Mouse (Mus musculus) adrenal gland, postnatal 10 days (tissue): Measurements from ENCODE around the gene Zbtb3. TPM values are rescaled to one million over a fixed set of nuclear protein-coding genes. Genes with fewer than 3 reads are reported as not detected.
A peak's percentile ranks its signal among the peaks of the same experiment; 100 is the strongest.
"Not testable (repeated sequence)": the region's sequence is repeated elsewhere in the genome, so short reads cannot be mapped to it uniquely, and the experiment has no call there.

Experiments used
- DNase-seq: peaks from one replicate; pipeline ENCODE4 v3.0.0; 2021; ENCODE audit warnings: mixed read lengths
- total RNA-seq, 2 experiments: library from RNA; stranded (reverse); gene quantifications; 2 replicates each; pipeline ENCODE4 v1.2.3; 2021

Zbtb3 gene
- total RNA-seq, 2 experiments from 2014 or later, result 2.0 to 2.3 TPM

DNA sequence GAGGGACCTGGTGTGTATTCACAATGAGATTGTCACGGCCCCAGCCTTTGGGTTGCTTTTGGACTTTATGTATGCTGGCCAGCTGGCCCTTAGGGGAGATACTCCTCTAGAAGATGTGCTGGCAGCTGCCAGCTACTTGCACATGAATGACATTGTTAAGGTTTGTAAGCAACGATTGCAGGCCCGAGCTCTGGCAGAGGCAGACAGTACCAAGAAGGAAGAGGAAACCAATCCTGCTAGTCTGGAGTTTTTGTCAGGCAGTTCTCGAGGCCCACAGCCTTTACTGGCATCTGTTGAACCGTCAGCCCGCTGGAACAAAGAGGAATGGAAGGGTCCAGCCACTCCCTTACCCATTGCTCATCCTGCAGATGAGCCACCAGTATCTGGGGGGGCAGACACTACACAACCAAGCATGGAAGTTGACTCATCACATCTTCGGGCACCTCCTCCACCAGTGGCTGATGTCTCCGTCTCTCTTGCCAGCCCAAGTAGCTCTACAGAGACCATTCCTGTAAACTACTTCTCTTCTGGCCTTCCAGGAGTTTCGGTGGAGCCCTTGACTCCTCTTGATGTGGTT, 937 bp downstream of the Zbtb3 start:
- no peak for DNase-seq

DNA sequence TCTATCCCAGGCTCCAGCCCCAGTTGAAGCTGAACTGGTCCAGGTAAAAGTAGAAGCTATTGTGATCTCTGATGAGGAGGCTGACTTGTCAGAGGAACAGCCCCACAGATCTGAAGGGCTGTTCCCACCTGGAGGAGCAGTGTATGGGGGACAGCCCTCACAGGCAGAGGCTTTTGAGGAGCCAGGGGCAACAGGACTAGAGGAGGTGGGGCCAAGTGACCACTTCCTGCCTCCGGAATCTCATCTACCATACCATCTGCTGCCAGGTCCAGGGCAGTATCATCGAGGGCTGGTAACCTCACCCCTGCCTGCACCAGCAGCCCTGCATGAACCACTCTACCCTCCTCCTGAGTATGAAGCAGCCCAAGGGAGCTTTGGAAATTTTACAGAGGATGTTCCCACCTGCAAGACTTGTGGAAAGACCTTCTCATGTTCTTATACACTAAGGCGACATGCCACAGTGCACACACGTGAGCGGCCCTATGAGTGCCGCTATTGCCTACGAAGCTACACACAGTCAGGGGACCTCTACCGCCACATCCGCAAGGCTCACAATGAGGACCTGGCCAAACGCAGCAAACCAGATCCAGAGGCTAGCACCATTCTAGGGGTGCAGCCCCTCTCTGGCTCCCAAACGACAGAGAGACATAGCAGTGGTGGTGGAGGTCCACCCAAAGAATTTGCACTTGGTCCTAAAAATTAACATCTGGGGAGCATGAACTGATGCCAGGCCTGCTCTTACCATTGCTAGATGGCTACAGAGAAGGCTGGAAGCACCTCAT, 1.7 kb downstream of the Zbtb3 start:
- no peak for DNase-seq

DNA sequence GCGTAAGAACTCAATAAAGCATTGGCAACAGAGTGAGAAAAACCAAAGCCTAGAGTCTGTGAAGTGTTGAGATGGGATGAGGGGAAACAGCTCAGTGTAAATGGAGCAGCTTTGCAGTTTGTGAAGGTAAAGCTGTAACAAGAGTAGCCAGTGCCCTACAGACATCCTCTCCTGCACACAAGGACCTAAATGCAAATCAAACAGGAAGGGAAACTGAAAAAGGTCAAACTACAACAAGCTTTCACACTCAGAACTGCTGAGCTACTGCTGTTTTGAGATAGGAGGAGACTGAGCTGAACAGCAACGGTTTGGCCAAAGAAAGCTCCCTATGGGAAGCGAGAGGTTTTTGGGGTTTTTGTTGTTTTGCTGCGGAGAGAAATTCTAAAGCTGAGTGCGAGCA, 4.5 kb downstream of the Zbtb3 start:
- DNase-seq, result no peak

DNA sequence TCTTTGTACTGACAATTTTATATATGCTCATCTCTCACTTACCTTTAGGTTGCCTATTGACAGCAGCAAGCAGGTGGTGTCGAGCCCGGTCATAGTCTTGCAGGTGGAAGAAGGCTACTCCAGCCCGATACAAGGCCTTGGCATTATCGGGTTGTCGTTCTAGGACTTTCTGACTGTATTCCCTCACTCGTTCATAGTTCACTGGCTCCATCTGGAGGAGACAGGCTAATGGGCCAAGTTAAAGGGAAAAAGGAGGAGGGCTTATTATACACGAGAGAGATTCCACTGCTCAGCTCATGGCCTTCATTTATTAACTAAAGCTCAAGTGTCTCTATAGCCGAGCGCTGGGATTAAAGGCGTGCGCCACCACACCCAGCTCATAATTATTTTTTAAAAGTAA, 13.5 kb downstream of the Zbtb3 start:
- no peak for DNase-seq

DNA sequence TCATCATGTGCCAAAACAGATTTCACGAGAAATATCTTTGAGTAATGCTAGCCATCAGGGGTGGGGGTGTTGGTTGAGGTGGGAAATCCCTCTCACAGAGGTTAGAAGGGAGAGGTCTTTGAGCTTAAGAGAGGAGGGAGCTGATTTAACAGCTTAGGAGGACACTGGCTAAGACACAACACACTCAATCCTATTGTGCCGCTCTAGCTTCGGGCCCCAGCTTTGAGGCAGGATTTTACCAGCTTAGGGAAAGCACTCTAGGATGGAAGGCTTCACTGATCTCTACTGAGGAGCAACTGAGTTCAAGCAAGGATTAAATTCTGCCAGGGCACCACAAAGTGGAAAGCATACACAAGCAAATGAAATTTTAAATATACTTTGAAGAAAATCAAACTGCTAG, 14.6 kb downstream of the Zbtb3 start:
- DNase-seq, result no peak

DNA sequence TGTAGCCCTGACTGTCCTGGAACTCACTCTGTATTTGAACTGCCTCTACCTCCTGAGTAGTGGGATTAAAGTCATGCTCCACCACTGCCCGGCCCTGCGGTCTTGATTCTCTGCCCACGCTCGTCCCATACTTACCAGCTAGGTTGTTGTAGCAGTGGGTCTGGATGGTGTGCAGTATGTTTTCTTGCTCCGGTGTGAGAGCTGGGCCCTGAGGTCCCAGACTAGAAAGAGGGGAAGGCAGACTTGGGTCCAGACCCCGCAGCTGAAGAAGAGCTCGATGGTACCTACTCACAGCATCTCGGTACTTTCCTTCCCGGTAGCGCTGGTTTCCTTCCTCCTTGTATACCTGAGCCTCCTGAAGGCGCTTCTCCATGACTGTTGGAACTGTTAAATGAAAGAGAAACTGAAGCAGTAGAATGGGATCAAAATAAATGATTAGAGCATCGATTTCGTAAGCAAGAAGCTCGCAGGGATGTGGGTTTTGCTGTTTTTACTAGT, 16.0 kb downstream of the Zbtb3 start:
- DNase-seq, result no peak

DNA sequence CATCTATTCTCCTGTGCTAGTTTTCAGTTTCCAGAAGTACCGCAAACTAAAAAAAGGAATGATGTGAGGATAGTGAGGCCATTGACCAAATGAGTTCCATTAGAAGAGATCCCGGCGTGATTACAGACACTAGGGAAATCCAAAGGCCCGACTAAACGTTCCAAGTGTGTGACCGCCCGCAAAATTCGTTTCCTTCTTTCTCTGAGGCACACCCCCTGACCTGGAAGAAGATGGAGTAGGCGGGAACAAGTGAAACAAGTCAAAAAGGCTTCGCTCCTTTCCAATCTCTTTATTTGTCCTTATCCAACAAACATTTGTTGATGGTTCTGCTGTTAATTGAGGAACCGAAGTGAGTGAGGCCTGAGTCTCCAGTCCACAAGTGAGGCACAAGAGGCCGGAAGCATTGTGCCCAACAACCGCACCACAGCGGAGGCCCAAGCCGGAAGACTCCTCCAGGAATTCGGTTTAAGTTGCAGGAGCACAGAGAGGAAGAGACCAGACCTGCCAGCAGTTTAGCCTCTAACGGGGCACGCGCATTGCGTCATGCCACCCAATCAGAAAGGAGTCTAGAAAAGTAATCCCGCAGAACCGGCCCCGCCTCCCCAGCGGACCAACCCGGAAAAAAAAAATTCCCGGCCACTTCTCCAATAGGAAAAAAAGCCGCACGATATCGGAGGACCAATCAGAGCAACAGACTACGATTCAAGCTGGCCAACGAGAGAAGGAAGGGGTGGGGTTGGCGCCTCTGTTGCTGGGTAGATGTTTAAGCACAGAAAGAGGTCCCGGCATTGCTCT, 16.6 kb downstream of the Zbtb3 start, which contains the start of gene Ttc9c:
Gene Ttc9c (minus strand): TSS at position 533 of the 795 bp plus-strand sequence.
- peak; percentile 96 for DNase-seq

DNA sequence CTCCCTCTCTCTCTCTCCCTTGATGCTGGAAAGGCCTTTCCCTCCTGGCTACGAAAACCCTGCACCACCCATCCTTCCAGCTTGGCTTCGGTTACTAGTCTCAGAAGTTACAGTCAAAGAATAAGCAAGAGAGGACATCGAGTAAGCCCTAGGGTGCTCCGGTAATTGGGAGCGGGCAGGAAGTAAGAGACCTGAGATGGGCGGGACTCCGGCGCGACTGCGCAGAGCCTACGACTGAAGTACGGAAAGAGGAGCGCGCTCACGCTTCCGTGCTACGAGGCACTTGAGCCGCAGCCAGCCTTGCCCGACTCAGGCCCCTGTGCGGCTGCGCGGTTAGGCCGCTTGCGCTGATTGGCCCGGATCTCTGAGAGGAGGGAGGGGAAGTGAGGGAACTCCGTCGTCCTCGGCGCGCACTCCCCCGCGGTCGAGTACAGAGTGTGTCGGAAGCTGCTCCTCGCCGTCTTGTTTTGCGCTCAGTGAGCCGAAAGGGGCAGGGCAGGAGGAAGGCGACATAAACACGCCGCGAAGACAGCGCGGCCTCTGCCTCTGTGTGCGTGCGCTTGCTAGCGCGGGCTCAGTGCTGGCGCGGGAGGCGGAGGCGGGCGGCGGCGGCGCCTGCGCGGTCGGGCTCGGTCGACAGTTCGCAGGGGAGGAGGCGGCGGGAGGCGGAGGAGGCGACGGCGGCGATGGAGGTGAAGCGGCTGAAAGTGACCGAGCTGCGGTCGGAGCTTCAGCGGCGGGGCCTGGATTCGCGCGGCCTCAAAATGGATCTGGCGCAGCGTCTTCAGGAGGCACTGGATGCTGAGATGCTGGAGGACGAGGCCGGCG, 17.5 kb downstream of the Zbtb3 start, which contains the start of gene Hnrnpul2:
Gene Hnrnpul2 (plus strand): TSS at position 415 of the 828 bp plus-strand sequence.
- peak; percentile 99 for DNase-seq

DNA sequence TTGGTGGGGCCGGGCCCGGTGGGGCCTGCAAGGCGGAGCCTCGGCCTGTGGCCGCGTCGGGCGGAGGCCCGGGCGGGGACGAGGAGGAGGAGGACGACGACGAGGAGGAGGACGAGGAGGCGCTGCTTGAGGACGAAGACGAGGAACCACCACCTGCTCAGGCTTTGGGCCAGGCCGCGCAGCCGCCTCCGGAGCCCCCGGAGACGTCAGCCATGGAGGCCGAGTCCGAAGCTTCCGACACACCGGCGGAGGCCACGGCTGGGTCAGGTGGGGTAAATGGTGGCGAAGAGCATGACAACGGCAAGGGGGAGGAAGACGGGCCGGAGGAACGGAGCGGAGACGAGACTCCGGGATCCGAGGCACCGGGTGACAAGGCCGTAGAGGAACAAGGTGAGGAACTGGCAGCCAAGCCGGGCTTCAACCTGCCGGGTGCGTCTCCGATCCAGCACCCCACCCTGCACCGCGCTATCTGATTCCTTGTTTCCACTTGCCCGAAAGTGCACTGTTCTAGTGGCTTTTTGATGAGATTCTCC, 18.1 kb downstream of the Zbtb3 start:
- DNase-seq, result no peak

DNA sequence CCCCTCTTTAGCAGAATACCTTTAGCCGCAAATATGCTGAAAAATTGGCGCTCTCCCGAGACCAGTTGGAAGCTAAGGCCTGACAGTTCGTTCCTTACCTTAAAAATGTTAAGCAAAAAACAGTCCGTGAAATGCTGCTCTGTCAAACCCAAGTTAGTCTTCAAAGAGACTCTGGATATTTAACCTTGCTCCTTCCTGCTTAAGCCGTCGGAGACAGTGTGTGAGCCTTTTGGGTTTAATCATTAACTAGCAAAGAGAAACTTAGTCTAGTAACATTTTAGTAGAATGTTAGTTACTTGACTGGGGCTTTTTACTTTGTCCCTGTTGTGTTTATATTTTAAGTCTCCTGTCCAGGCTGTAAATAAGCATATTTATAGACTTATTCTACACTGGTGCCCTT, 18.8 kb downstream of the Zbtb3 start:
- DNase-seq, result no peak

DNA sequence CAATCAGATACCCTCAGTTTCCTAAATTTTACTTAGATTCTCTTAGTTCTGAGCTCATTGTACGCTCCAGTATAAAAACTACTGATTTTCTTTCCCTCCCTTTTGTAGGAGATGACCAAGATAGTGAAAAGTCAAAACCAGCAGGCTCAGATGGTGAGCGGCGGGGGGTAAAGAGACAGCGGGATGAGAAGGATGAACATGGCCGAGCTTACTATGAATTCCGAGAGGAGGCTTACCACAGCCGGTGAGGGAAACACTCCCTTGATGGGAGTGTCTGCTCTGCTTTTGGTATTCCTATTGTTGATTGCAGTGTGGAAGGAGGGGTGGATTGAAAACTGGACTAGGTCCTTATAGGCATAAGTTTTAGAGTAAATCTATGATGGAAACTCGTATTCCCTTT, 20.3 kb downstream of the Zbtb3 start:
- DNase-seq, result no peak

DNA sequence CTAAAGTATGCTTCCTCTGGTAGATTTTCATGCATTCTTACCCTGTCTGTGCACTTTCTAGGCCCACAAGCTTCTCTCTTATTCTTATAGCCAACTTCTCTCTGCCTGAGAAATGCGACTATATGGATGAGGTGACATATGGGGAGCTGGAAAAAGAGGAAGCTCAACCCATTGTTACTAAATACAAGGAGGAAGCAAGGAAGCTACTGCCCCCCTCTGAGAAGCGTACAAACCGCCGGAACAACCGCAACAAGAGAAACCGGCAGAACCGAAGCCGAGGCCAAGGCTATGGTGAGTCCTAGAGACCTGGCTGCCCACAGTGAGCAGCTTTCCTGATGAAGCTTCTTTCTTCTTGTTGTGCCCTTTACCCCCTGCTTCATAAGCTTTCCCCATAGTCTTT, 27.3 kb downstream of the Zbtb3 start, which contains the start of gene AC129217.1:
Gene AC129217.1 (plus strand): TSS at position 114 of the 400 bp plus-strand sequence.
- no peak for DNase-seq

DNA sequence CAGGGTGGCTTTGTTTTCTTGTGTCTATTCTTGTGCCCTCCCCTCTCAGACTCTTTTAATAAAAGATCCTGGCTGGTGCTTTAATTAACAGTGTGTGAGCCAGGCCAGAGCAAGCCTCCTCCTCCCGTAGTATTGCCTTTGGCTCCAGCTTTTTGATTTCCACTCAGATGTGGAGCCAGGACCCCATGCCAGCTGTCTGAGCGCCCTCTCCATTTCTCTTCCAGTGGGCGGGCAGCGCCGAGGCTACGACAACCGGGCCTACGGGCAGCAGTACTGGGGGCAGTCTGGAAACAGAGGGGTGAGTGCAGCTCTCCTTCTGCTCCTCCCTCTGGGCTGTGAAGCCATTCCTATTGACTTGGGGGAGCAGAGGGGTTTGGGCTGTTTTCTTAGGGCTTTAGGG, 28.3 kb downstream of the Zbtb3 start:
- no peak for DNase-seq

DNA sequence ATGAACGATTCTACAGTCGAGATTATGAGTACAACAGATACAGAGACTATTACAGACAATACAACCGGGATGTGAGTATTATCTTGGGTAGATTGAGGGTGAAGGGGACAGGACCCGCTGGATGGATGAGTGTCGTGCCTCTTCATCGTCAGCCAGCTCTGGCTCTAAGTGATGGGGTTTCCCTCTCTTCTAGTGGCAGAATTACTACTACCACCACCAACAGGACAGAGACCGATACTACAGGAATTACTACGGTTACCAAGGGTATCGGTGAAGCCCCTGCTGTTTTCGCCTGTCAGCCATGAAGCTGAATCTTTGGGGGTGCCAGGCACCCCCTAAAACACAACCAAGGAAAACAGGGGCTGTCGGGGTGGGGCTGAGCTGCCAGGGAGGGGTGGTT, 28.9 kb downstream of the Zbtb3 start:
- DNase-seq, result no peak

DNA sequence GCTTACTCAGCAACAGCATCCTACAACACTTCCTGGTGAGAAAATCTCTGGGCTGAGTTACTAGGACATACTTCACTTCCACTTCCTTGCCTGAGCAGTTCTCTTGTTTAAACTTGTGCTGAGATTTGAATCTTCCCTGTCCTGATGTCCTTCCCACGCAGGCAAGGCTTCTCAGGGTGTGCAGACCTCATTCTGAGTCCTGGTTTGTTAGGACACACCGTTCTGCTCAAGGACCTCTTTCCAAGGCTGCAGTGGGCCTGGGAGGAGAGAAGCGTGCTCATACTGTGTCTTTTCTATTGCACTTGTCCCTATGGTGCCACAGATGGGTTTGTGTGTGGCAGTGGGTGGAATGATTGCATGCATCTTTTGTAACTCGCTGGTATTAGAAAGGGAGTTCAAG, 30.6 kb downstream of the Zbtb3 start:
- no peak for DNase-seq

DNA sequence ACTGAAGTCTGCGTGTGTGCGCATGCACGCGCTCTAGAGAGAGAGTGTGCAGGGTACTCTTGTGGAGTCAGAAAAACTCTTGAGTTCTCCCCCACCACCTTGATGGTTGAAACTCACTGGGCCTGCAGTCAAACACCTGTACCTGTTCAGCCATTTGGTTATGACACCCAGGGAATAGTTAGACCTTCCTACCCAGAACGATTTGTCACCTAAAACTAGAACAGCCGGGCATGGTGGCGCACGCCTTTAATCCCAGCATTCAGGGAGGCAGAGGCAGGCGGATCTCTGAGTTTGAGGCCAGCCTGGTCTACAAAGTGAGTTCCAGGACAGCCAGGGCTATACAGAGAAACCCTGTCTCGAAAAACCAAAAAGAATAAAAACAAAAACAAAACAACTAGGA, 34.0 kb downstream of the Zbtb3 start:
- DNase-seq, result not testable (repeated sequence)

DNA sequence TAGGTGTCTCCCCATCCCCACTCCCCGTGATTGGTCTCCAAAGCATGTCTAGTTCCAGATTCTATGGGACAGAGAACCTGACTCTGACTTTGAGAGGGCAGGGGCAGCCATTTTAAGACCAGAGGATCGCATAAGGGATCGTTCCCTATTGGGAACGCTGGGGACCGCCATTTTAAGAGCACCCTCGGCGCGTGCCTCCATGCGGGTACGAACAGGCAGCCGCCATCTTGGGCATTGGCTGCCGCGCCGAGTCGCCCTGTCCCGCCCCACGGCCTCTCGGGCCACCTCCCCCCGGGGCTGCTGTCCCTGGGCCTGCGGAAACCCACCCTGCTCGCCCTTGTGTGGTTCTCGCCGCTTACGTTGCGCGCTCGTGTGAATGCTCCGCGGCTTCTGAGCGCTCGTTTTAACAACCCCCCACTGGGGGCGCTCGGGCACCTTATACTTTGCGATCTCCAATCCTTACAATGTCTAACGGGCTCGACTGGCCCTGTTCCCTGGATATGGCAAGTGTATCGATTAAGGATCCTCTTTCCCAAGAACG, 35.0 kb downstream of the Zbtb3 start, which contains the start of gene Bscl2:
Gene Bscl2 (plus strand): TSS at position 217 of the 541 bp plus-strand sequence.
- peak; percentile 86 for DNase-seq

DNA sequence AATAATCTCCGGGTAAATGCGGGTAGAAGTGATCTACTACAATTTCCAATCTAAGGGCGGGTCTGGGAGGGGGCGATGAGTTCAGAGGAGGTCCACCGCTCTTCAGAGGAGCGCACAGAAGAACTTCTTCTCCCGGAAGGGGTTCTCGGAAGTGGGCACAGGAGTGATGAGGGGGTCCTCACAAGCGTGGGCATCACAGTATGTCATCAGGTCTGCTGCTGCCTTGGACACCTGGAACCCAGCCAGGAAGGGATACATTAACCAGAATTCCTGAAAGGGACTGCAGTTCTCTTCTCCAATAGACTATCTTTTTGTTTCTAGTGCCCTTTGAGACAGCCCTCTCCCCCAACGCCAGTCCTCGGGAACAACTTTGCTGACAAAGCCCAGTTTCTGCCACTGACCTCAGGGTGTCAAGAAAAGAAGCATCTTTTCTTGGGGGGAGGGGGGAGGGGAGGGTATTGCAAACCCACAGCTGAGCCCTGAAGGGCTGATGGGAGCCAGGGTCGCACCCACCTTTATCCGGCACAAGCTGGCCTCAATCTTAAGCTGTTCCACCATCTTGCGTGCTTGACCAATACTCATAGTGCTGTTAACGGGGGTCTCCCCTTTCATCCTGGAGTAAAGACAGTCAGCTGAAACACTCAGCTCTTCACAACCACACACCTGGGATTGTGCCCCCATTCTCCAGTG, 35.8 kb downstream of the Zbtb3 start:
- DNase-seq, result peak; percentile 63

DNA sequence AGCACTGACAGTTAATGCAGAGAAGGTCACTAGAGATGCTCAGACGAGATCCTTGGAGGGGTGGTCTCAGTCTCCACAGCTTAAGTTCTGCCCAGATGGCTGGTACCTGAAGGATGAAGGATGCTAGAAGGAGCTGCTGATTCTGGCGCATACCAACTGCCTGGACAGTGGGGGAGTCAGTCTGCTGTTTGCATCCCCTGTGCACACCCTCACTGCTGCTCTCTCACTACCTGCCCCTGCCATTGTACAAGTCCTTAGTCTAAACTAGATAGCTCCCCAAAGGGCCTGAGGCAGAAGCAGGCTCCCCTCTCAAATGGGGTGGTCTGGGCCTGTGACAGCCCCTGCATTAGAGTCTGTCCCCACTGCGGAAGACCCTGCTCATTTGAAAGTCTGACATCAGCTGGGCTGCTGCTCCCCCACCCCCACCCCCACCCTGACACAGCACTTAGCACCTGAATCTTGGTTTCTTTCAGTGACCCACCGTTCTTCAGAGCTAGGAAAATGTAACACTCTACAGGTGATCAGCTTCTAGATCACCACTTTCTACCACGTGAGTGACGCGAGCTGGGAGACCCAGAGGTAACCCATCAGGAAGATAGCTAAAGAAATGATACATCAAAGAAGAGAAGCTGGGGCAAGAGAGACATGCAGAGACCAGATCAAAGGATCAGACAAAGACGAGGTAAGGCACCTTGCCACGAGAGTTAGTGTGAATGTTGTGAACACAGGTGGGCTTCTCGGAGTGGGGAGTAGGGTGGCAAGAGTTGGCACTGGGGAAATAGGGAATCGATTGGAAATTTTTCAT, 37.0 kb downstream of the Zbtb3 start, which contains the start of gene Gng3:
Gene Gng3 (minus strand): TSS at position 92 of the 805 bp plus-strand sequence.
- no peak for DNase-seq
